Mouse (Mus musculus) kidney, postnatal 4 days (tissue): ENCODE measurements at regions not wholly inside any gene's neighbourhood (a gene's known extent, or its start where the extent isn't known, plus 50 kb on each side); places are given as distances from the start of the nearest gene placed in this dataset.
A peak's percentile ranks its signal among the peaks of the same experiment; 100 is the strongest.

Experiments used
- DNase-seq, 2 experiments: peaks; one replicate each; pipeline ENCODE4 v3.0.0; 2021; ENCODE audit warnings: mixed read lengths in 2 of 2

GRCm38 (mm10) chr12:90469754-90470153 lies 268.5 kb downstream of the Dio2 start:
- DNase-seq: no peak

GRCm38 (mm10) chr12:90460121-90460520 lies 278.1 kb downstream of the Dio2 start:
- DNase-seq: no peak

- no peak for DNase-seq
Observed at GRCm38 (mm10) chr12:90440672-90441071, 297.6 kb downstream of the Dio2 start.

GRCm38 (mm10) chr12:90425276-90426063 lies 312.8 kb downstream of the Dio2 start:
- no peak for DNase-seq

- DNase-seq: peak; percentile 31 to 48
Observed at GRCm38 (mm10) chr12:90417590-90418221, 320.5 kb downstream of the Dio2 start.

GRCm38 (mm10) chr12:90408716-90409115 lies 329.5 kb downstream of the Dio2 start:
- DNase-seq: no peak

- peak; percentile 54 to 59 for DNase-seq
Observed at GRCm38 (mm10) chr12:90398564-90398963, 339.7 kb downstream of the Dio2 start.
